Mouse (Mus musculus): Measurements from ENCODE around the gene Hs2st1. TPM values are rescaled to one million over a fixed set of nuclear protein-coding genes. Genes with fewer than 3 reads are reported as not detected.

The Hs2st1 gene
- total RNA-seq, 2 experiments from 2014 or later, result 11.1 to 12.3 TPM

DNA sequence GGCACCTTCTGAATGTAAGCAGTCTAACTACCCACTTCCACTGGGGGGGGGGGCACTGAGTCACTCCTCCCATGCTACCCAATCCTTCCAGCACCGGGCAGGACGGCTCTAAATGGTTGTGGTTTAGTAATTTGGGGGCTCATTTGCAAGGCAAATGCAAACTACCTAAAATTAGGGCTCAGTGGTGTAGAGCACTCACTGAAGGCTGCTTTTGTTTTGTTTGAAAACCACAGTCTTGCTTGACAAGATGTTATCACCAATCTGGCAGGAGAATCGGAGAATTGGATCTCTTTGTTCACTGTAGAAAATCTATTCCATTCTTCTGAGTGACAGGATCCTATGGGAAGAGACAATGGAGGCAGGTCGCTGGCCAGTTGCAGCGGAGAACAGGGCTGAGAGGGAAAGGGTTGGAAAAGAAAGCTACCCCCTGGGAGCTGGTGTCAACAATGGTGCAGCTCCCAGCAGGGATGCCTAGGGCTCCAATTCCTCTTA is 158.9 kb downstream of the Hs2st1 start:
- ATAC-seq (replicated peaks; ENCODE audit: poor library complexity, severe bottlenecking), result no peak; the same call in 1 of the 2 replicates

DNA sequence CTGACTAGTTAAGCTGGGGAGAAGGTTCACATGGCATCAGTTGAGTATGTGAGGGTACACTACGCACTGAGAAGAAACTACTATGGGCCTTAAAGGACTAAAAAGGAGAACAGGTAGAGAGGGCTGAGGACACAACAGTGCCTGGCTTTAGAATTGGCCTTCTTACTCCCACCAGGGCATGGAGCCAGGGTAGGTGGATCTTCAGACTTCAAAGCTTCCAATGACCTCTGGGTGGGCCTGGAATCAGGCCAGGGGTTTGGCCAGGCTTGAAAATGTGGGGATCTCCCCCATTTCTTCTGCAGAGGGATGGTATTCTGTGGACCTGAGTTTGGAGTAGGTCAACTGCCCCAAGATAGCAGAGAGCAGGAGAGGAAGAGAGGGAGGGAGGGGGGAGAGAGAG is 161.0 kb downstream of the Hs2st1 start:
- ATAC-seq (replicated peaks; ENCODE audit: poor library complexity, severe bottlenecking), result no peak

- ATAC-seq (replicated peaks; ENCODE audit: poor library complexity, severe bottlenecking), result no peak
Measured at GRCm38 (mm10) chr3:144405331-144405730, 164.7 kb downstream of the Hs2st1 start.

GRCm38 (mm10) chr3:144401292-144401691 is 168.7 kb downstream of the Hs2st1 start:
- peak; percentile 49 for ATAC-seq (replicated peaks; ENCODE audit: poor library complexity, severe bottlenecking)

DNA sequence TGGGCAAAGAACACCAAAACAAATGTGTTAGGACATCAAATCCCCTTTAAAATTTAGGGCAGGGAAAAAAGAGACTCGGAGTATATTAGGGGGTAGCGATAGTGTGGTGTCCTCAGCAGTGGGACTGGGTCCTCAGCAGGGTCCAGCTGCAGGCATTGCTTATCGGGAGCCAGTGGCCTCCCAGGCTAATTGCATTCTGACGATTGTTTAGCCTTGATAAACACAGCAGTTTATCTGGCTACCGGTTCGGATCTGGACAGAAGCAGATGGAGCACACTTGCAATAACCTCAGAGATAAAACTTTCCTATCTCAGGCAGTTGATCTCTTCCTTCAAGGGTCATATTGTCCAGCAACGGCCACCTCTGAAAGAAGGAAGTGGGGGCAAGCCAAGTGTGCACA is 169.1 kb downstream of the Hs2st1 start:
- no peak for ATAC-seq (replicated peaks; ENCODE audit: poor library complexity, severe bottlenecking)

GRCm38 (mm10) chr3:144400374-144400773 is 169.6 kb downstream of the Hs2st1 start:
- no peak for ATAC-seq (replicated peaks; ENCODE audit: poor library complexity, severe bottlenecking)

- peak; percentile 78 for ATAC-seq (replicated peaks; ENCODE audit: poor library complexity, severe bottlenecking)
Measured at GRCm38 (mm10) chr3:144399358-144400096, 170.5 kb downstream of the Hs2st1 start.

GRCm38 (mm10) chr3:144398166-144398565 is 171.8 kb downstream of the Hs2st1 start:
- ATAC-seq (replicated peaks; ENCODE audit: poor library complexity, severe bottlenecking), result no peak

DNA sequence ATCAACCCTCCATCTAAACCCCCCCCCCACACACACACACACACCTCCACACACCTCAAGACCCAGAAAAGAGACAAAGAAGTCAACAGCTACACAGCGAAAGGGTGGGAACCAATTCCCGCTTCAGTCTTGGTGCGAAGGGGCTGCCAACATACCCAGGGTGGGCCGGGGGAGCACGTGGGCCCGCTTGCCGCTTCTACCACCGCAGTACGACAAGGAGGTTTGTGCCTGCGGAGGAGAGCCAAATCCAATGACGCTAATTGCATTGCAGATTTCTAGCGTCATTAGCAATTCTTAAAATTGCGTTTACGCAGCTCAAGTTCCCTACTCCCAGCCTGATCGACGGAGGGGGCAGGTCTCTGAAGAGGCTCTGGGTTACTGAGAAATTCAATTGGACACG is 173.5 kb downstream of the Hs2st1 start:
- no peak for ATAC-seq (replicated peaks; ENCODE audit: poor library complexity, severe bottlenecking)

- ATAC-seq (replicated peaks; ENCODE audit: poor library complexity, severe bottlenecking), result peak; percentile 74
Measured at GRCm38 (mm10) chr3:144394454-144394943, 175.5 kb downstream of the Hs2st1 start.

DNA sequence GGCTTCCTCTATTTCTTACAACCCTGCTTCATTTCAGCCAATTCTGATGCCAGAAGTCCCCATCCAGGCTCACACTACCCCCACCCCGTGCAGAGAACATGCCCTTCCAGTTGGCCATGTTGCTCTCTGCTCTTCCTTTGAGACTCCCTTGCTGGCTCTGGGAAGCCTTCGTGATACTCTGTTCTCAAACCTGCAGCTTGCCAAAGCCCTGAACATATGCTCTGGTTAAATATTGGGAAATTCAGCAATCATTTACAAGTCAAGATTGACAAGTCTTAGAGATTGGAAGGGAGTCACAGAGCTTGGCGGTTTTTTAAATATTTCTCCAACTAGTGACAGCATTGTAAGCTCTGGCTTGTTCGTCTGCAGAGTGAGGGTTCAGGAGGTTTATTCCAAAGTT is 183.5 kb downstream of the Hs2st1 start:
- no peak for ATAC-seq (replicated peaks; ENCODE audit: poor library complexity, severe bottlenecking)

- no peak for ATAC-seq (replicated peaks; ENCODE audit: poor library complexity, severe bottlenecking)
Measured at GRCm38 (mm10) chr3:144384648-144385047, 185.3 kb downstream of the Hs2st1 start.

DNA sequence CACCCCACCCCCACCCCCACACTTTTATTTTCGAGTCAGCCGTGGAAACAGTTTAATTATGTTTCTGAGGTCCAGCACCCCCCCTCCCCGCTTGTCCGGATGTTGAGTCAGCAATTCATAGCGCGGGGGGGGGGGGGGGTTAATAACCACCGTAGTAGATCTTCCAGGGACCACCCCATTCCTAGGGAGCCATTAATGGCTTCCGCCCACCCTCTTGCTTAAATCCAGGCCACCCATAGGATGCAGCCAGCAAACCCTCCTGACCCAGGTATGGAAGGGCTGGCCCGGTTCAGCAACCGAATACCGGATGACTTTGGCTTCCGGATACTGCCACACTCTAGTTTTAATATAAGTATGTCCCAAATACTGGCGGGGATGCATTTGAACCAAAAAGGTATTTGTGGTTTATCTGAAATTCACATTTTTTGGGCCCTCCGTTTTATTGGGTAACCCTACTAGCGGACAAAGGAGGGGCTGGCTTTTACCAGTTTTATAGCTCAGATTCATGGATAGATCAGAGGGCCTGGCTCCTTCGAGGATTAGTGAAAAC is 188.5 kb downstream of the Hs2st1 start:
- ATAC-seq (replicated peaks; ENCODE audit: poor library complexity, severe bottlenecking), result peak; percentile 21

DNA sequence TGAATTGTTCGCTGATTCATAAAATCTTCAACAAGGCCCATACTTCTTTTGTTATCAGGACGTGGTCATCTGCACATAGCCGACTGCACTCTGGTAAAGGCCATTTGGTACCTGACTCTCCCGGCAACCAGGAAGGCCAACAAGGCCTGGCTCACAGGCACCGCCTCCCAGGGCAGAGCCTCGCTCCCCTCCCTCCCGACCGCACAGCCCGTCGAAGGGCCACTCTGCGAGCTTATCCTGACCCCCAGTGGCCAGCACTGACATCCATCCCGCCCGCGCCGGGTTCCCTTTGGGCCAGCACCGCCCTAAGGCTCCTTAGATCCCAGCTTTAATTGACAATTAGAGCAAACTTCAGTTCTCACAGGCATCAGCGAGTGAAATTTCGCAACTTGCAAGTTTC is 189.1 kb downstream of the Hs2st1 start:
- peak; percentile 81 for ATAC-seq (replicated peaks; ENCODE audit: poor library complexity, severe bottlenecking)

DNA sequence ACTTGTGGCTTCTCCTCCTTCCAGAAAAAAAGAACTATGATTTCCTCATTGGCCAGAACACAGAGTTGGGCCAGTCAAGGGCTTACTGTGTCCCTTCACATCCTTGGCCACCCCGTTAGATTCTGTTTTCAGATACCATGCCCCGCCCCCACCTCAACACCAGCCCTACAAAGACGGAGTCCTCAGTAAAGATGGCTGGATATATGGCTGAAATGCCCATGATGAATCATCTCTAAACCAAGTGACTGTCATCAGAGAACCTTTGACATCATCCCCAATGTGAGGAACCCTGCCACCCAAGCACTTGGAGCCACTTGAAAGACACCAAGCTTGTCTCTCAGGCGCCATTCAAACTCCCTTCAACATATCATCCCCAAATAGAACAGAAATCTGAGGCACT is 190.2 kb downstream of the Hs2st1 start:
- ATAC-seq (replicated peaks; ENCODE audit: poor library complexity, severe bottlenecking), result no peak

Other genes starting within 250 kb of the Hs2st1 start
- gene Selenof, start 123 bp upstream of the Hs2st1 start, total RNA-seq (2014; fragmentation: Nextera tagmentation), result 330 and 358 TPM in 2 replicates
- gene Selenof, start 123 bp upstream of the Hs2st1 start, total RNA-seq (2017), result 781 and 898 TPM in 2 replicates
- gene Sh3glb1, start 150.2 kb upstream of the Hs2st1 start, total RNA-seq (2014; fragmentation: Nextera tagmentation), result 34.9 and 35.1 TPM in 2 replicates
- 18.2 and 26.6 TPM in 2 replicates for gene Sh3glb1, start 150.2 kb upstream of the Hs2st1 start, total RNA-seq (2017)
- gene Clca3a1, start 190.8 kb upstream of the Hs2st1 start, total RNA-seq (2014; fragmentation: Nextera tagmentation), result not detected in 2 replicates
- gene Clca3a1, start 190.8 kb upstream of the Hs2st1 start, total RNA-seq (2017), result not detected in 2 replicates
- not detected in 2 replicates for gene Clca3a2, start 249.3 kb upstream of the Hs2st1 start, total RNA-seq (2014; fragmentation: Nextera tagmentation)
- gene Clca3a2, start 249.3 kb upstream of the Hs2st1 start, total RNA-seq (2017), result not detected in 2 replicates

All from granulocyte monocyte progenitor cell, adult 5-6 weeks (primary cell).